Mouse (Mus musculus) kidney, postnatal 25 days (tissue): Measurements from ENCODE around the gene Ptpn13.

ENCODE experiments used
- DNase-seq, 2 experiments: peaks; one replicate each; pipeline ENCODE4 v3.0.0; 2021; ENCODE audit warnings: mixed read lengths in 2 of 2

Gene Ptpn13

GRCm38 (mm10) chr5:103597604-103598003, 172.6 kb downstream of the Ptpn13 start:
- DNase-seq: no peak

DNA sequence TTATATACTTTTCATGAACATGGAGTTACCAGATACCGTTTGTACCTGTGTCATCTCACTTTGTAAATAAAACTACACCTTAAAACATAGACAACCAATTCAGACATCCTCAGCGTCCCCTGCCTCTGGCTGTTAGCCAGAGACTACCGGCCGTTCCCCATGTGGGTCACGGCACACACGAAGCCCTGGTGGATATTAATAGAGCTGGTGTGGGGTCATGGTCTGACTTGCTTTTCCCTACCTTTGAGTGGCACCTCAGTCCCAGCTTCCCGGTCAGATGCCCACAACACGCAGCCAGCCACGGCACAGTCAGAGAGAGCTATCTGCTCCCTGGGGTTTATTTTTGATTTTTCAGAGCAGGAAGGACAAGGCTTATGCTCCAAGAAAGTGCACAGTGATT, 173.3 kb downstream of the Ptpn13 start:
- DNase-seq: no peak

- DNase-seq: peak; percentile 36 to 72
Measured at GRCm38 (mm10) chr5:103598881-103599280, 173.9 kb downstream of the Ptpn13 start.

- DNase-seq: no peak
Measured at GRCm38 (mm10) chr5:103603115-103603893, 178.3 kb downstream of the Ptpn13 start.

DNA sequence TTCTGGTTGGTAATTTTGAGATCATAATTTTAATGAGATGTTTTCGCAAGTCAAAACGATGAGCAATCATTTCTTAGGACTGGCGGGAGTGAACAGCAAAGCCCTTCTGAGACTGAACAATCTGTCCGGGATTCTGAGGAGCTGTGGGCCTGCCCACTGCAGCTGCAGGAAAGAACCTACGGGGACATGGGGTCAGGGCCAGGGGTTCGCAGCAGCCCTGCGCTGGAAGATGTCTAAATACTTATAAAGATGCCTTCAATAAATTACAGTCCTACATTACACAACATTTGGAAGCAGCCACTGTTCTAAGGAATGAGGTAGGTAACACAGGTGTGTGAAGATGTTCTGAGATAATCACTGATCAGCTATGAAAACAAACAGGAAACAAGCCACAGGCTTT, 180.7 kb downstream of the Ptpn13 start:
- no peak for DNase-seq

GRCm38 (mm10) chr5:103610148-103610547, 185.2 kb downstream of the Ptpn13 start:
- DNase-seq: no peak

- DNase-seq: no peak
Measured at GRCm38 (mm10) chr5:103610856-103611472, 186.0 kb downstream of the Ptpn13 start.

GRCm38 (mm10) chr5:103612316-103612715, 187.3 kb downstream of the Ptpn13 start:
- no peak for DNase-seq

- no peak for DNase-seq
Measured at GRCm38 (mm10) chr5:103614356-103614755, 189.4 kb downstream of the Ptpn13 start.

DNA sequence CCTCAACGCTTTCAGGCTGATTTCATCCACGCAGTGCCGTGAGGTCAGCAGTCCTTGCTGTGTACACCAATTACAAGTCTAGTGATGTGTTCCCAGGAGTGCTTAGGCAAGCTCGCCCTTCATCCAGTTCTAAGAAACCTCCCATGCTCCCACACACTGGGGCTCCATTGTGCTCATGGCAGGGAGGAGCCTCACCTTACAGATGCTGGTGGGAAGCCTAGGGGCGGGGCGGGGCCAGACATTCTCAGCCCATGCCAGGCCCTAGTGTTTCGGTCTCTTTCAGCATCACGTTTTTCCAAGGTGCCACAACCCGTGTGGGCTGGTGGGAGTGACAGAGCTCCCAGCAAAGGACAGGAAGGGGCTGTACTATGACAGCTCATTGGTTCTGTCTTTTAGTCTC, 192.2 kb downstream of the Ptpn13 start:
- DNase-seq: no peak

- DNase-seq: peak in 1 of 2 experiments; percentile 49
Measured at GRCm38 (mm10) chr5:103620301-103620973, 195.4 kb downstream of the Ptpn13 start.

DNA sequence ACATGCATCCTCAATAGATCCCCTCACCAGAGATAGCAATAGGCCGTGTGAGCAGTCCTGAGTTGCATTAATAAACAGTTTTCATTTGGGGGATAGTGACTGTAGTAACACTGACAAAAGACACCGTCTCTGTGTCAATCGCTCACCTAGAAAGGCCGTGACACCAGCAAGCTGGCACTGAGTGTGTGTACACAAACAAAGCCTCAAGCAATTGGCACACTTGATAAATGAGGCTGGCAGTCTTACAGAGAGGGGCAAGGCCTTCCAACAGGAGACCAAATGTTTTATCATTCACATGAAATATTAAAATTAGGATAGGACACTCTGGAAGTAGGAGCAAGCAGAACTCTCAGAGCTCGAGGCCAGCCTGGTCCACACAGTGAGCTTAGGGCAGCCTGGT, 197.3 kb downstream of the Ptpn13 start:
- DNase-seq: no peak

DNA sequence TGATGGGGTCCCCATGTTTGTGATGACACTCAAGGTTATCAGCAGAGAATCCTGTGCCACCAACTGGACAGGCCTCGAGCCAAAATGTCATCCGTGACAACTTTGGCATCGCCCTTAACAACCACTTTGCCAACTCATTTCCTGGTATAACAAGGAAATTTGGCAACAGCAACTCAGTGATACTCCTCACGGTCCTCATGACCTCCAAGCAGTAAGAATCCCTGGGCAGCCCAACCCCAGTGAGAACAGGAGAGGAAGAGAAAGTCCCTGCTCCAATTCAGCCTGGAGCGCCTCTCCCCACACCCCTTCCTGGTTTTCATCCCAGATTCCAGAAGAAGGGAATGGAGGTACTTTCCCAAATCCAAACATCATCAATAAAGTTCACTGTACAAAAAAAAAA, 199.8 kb downstream of the Ptpn13 start:
- DNase-seq: no peak

DNA sequence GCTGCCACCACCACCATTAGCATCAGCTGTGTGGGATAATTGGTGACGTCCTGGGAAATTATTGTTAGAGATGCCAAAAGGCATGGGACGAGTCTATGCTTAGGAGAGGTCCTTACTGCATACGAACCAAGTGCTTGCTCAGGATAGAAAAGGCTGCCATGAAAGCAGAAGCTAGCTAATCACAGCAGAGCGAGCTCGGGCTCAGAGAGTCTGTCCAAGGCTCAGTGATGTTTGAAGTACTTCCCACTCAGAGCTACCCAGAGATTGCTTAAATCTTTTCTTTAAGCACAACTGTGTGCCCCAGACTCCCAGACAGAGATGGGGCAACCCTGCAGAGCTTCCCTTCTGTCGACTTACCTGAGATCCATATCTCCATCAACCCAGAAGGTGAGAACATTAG, 203.5 kb downstream of the Ptpn13 start:
- DNase-seq: no peak

DNA sequence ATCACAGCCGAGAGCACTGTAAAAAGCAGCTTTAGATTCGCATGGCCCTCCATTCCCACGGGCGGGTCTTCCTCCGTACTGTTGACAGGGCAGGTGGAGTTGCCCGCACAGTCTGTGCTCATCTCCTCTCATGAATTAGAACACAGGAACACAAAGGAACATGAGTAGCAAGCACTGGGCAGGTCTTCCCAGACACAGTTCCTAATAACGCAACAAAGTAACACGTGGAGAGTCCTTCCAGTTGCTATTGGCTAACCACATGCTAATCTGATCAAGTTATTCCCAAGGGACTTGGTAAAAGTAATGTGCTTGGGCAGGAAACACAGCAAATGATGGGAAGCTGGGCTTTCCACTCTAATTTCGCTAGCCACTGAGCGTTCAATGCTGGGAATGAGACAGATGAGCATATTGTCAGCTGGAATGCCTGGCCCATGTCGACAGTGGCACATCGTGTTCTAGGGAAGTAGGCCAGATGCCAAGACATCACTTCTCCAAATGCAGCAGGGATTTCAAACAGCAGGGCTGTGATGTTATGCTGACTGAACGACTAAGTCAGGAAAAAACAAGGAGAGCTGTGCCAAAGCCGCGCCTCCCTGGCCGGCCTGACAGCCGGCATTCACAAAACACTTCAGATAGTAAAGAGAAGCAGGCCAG, 204.2 kb downstream of the Ptpn13 start, which contains the start of gene Slc10a6:
Gene Slc10a6, minus strand, starts transcription at position 293 of the 654 bp plus-strand sequence.
- DNase-seq: peak; percentile 70 to 87

GRCm38 (mm10) chr5:103629854-103630580, 205.0 kb downstream of the Ptpn13 start:
- no peak for DNase-seq

GRCm38 (mm10) chr5:103637162-103637561, 212.2 kb downstream of the Ptpn13 start:
- no peak for DNase-seq

GRCm38 (mm10) chr5:103644167-103644566, 219.2 kb downstream of the Ptpn13 start:
- no peak for DNase-seq

DNA sequence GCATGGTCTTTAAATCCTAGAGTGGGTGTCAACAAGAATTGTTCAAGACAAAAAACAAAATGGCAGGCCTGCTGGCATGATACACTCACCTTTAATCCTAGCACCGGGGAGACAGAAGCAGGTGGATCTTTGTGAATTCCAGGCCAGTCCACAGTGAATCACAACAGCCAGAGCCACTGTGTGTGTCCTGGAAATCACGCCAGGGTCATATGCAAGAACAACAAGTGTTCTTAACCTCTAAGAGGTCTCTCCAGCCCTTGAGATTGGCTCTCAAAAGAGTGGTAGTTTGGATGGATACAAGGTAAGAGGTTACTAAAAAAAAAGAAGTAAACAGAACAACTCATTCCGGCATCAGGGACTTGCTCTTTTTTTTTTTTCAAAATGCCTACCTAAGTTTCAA, 222.3 kb downstream of the Ptpn13 start:
- no peak for DNase-seq
